Mouse (Mus musculus): ENCODE data around the gene Pygo2. TPM values are rescaled to one million over a fixed set of nuclear protein-coding genes. Genes with fewer than 3 reads are reported as not detected.
A peak's percentile ranks its signal among the peaks of the same experiment; 100 is the strongest.

Pygo2 gene
- polyA plus RNA-seq, 1 experiment from 2014 or later, result 11.0 TPM

DNA sequence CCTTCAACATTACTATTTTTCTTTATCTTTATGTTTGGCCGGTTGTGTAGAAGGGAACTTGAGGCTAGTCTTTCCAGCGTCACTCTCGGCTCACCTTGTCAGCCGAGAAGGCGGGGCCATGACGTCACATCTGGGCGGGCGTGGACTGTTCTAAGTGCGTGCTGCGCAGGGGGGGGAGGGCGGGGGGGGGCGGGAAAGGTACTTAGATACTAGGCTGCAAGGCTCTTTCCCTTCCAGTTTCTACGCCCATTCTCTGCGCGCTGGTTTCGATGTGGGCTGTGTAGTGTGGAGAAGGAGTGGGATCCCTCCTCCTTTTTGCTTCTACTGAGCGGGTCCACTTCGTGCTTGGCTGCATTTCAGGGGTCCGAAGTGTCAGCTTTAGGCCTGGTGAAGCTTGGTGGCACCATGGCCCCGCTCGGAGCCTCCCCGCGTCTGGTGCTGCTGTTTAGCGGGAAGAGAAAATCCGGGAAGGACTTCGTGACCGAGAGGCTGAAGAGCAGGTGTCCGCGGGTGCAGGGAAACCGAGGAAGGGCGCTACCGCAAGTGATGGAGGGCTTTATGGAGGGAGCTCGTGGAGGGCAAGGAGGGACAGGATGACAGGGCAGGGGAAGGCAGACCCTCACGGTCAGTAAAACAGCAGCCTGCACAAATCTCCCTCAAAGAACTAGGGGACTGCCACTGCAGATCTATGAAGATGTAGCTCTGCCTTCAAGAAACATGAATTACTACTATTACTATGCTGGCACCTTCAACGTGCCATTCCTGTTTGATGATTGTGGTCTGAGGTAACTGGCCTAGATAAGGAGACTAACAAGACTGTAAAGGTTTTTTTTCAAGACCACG is 29.2 kb downstream of the Pygo2 start:
- Histone ChIP-seq H3K27me3 (no peaks in the 10 kb centered on the region), H3K9me3 (replicated peaks) (no peaks in the 10 kb centered on the region), H3K36me3 (no peaks in the 10 kb centered on the region), H3K4me2 (peak overlapping the region; percentile 90), H3K9ac (peak overlapping the region; percentile 82), H3K4me1 (replicated peaks) (peaks cover 38% of the 10 kb centered on the region), H3K4me3 (replicated peaks) (peak overlapping the region; percentile 71), H3K27ac (peak overlapping the region; percentile 85)
- under 1% methylated on average over 35 of the region's 36 CpGs for WGBS (ENCODE audit: insufficient replicate concordance)
- ATAC-seq (ENCODE audit: low read depth), result peak; percentile 86
- DNase-seq, result peak; percentile 86

DNA sequence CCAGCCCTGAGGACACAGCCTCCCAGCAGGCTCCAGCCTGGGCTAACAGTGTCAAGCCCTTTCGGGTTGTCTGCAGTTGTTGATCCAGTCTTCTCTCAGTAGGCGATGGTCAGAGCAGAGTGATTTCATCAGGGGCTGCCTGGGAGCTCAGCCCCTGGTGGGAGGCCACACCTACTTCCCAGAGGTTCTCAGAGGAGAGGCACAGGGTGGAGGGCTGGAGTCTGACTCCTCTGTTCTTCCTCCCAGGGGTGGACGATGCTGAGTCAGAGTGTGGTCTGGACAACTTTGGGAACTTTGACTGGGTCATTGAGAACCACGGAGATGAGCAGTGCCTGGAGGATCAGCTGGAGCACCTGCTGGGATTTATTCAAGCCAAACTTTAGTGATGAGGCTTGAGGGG is 38.3 kb downstream of the Pygo2 start:
- H3K9me3 ChIP-seq (replicated peaks), result no peaks in the 10 kb centered on the region
- WGBS (ENCODE audit: insufficient replicate concordance), result 38% methylated on average over 4 of the region's 4 CpGs

DNA sequence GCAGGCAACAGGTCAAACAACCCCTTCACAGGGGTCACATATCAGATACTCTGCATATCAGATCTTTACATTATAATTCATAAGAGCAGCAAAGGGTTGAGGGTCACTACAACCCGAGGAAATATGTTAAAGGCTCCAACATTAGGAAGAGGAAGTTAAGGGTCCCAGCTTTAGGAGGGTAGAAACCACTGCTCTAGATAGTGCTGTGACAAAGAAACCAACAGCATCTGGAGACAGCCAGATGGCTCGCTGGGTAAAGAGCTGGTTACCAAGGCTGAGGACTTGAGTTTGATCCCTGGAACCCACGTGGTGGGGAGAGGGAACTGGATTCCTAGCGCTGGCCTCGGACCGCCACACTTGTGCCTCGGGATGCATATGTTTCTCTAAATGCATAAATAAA is 42.3 kb downstream of the Pygo2 start:
- H3K4me3 ChIP-seq (replicated peaks), result no peak overlapping the region
- ATAC-seq (ENCODE audit: low read depth) (no peak), DNase-seq (no peak)
- H3K36me3 ChIP-seq, result peaks cover 20% of the 10 kb centered on the region; the same call in 1 of the 2 replicates
- H3K4me2 ChIP-seq, result no peak overlapping the region
- H3K27me3 ChIP-seq, result no peaks in the 10 kb centered on the region
- 40% methylated on average over 7 of the region's 7 CpGs for WGBS (ENCODE audit: insufficient replicate concordance)
- no peak overlapping the region for H3K27ac ChIP-seq
- no peak overlapping the region for H3K9ac ChIP-seq
- 0 out of 2 replicates have a peak, but pooled peaks cover 3% of the 10 kb centered on the region for H3K4me1 ChIP-seq (replicated peaks)
- no peaks in the 10 kb centered on the region for H3K9me3 ChIP-seq (replicated peaks)

More for the DNA sequence above, 38.3 kb downstream of the Pygo2 start:
- Histone ChIP-seq H3K27ac (no peak overlapping the region), H3K4me1 (replicated peaks) (no peaks in the 10 kb centered on the region), H3K36me3 (peaks cover 26% of the 10 kb centered on the region; the same call in 1 of the 2 replicates), H3K9ac (no peak overlapping the region), H3K4me2 (no peak overlapping the region), H3K4me3 (replicated peaks) (no peak overlapping the region), H3K27me3 (no peaks in the 10 kb centered on the region)
- DNase-seq, result no peak
- no peak; the same call in 1 of the 2 replicates for ATAC-seq (ENCODE audit: low read depth)

DNA sequence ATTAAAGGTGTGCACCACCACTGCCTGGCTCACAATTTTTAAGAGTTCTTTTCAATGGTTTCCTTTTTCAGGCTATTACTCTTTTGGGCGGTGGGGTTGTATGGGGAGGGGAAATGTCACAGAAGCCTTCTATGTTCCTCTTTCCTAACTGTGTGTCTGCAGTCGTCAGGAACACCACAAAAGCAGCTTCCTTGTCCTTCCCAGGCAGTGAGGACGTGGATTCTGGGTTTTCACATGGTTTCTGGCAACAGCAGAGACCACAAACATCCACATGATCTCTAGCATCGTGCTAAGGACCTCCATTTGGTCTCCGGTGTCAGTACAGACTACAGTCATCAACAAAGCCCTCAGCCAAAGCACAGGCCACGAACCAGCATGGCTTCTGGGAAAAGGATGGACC is 43.8 kb downstream of the Pygo2 start:
- Histone ChIP-seq H3K9ac (no peak overlapping the region), H3K4me2 (no peak overlapping the region), H3K9me3 (replicated peaks) (no peaks in the 10 kb centered on the region), H3K4me3 (replicated peaks) (no peak overlapping the region), H3K36me3 (0 out of 2 replicates have a peak, but pooled peaks cover 7% of the 10 kb centered on the region), H3K27ac (no peak overlapping the region), H3K27me3 (no peaks in the 10 kb centered on the region), H3K4me1 (replicated peaks) (0 out of 2 replicates have a peak, but pooled peaks cover 3% of the 10 kb centered on the region)
- ATAC-seq (ENCODE audit: low read depth), result no peak
- DNase-seq, result no peak
- WGBS (ENCODE audit: insufficient replicate concordance), result 34% methylated on average over 6 of the region's 6 CpGs

DNA sequence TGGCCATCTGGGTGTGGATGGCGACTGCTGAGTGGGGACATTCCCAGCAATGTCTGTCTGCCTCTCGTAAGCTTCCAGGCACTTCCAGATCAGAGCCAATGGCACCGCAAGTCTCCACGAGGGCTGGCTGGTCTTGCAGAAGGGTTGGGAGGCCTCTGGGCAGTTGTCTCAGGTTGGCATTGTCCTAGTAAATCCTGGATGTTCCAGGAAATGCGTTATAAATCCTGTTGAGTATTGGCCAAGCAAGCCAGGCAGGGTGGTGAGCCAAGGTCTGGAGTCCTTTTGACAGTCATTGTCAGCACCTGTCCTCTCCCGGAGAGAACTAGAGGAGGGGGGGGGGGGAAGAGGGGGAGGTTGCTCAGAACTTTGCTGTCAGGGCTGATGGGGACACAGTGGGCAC is 49.0 kb downstream of the Pygo2 start:
- H3K27me3 ChIP-seq, result no peaks in the 10 kb centered on the region
- 0 out of 2 replicates have a peak, but pooled peaks cover 3% of the 10 kb centered on the region for H3K4me1 ChIP-seq (replicated peaks)
- H3K4me2 ChIP-seq, result no peak overlapping the region
- WGBS (ENCODE audit: insufficient replicate concordance), result 65% methylated on average over 6 of the region's 6 CpGs
- no peak for DNase-seq
- no peaks in the 10 kb centered on the region for H3K36me3 ChIP-seq
- no peak for ATAC-seq (ENCODE audit: low read depth)
- H3K9me3 ChIP-seq (replicated peaks), result no peaks in the 10 kb centered on the region
- H3K4me3 ChIP-seq (replicated peaks), result no peak overlapping the region
- no peak overlapping the region for H3K9ac ChIP-seq
- H3K27ac ChIP-seq, result no peak overlapping the region

DNA sequence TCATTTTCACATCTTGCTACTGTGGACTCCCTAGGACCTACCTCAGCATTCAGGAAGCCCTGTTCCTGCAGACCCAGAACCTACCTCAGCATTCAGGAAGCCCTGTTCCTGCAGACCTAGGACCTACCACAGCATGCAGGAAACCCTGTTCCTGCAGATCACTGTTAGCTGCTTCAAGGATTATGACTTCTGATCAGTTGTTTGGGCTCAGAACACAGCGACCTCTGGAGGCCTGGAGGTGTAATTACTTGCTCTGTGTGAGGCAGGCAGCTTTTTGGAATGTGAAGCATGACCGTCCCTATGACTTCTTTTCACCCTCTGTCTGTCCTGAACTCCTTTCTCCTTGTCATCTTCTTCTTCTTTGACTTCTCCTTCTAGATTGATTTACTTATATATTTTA is 51.5 kb downstream of the Pygo2 start:
- DNase-seq (peak; percentile 26), ATAC-seq (ENCODE audit: low read depth) (no peak)
- Histone ChIP-seq H3K27ac (no peak overlapping the region), H3K27me3 (peaks cover 9% of the 10 kb centered on the region; the same call in 1 of the 2 replicates), H3K36me3 (no peaks in the 10 kb centered on the region), H3K4me3 (replicated peaks) (no peak overlapping the region), H3K4me2 (no peak overlapping the region), H3K9ac (no peak overlapping the region), H3K9me3 (replicated peaks) (no peaks in the 10 kb centered on the region), H3K4me1 (replicated peaks) (no peaks in the 10 kb centered on the region)
- 36% methylated on average over 2 of the region's 2 CpGs for WGBS (ENCODE audit: insufficient replicate concordance)

DNA sequence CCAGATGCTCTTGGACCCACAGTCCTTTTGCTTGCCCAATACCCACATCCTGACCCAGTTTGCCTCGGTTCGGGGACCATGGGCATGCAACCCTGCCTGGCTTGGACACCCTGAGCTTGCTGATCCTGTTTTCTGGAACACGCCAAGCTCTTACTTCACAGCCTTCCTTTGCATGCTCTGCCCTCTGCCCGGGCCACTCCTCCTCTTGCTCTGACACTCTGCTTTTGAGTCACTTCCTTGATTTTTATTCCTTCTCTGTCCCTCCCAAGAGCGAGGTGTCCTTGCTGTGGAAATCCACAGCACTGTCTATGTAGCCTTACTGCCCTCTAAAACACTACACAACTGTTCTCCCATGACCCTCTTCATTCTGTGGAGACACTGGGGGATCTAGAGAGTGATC is 52.2 kb downstream of the Pygo2 start:
- H3K27ac ChIP-seq, result no peak overlapping the region
- H3K4me3 ChIP-seq (replicated peaks), result no peak overlapping the region
- no peaks in the 10 kb centered on the region for H3K36me3 ChIP-seq
- no peak overlapping the region for H3K4me2 ChIP-seq
- peaks cover 13% of the 10 kb centered on the region for H3K27me3 ChIP-seq
- 63% methylated on average over 5 of the region's 5 CpGs for WGBS (ENCODE audit: insufficient replicate concordance)
- H3K9ac ChIP-seq, result no peak overlapping the region
- DNase-seq, result no peak
- no peak for ATAC-seq (ENCODE audit: low read depth)
- no peaks in the 10 kb centered on the region for H3K9me3 ChIP-seq (replicated peaks)
- no peaks in the 10 kb centered on the region for H3K4me1 ChIP-seq (replicated peaks)

Other genes with a start within 250 kb of the Pygo2 start
- gene Fam189b, start 247.1 kb upstream of the Pygo2 start, polyA plus RNA-seq (2015; fragmentation: Nextera tagmentation; extraction: Ambion mirVana), result 2.8 and 3.9 TPM in 2 replicates
- 21.7 and 23.7 TPM in 2 replicates for gene Gba, start 227.3 kb upstream of the Pygo2 start, polyA plus RNA-seq (2015; fragmentation: Nextera tagmentation; extraction: Ambion mirVana)
- 1.0 and 1.5 TPM in 2 replicates for gene Thbs3, start 215.0 kb upstream of the Pygo2 start, polyA plus RNA-seq (2015; fragmentation: Nextera tagmentation; extraction: Ambion mirVana)
- gene Mtx1, start 203.1 kb upstream of the Pygo2 start, polyA plus RNA-seq (2015; fragmentation: Nextera tagmentation; extraction: Ambion mirVana), result 152 and 155 TPM in 2 replicates
- gene Muc1, start 201.2 kb upstream of the Pygo2 start, polyA plus RNA-seq (2015; fragmentation: Nextera tagmentation; extraction: Ambion mirVana), result 0.14 and 0.51 TPM in 2 replicates
- 152 and 155 TPM in 2 replicates for gene Krtcap2, start 184.2 kb upstream of the Pygo2 start, polyA plus RNA-seq (2015; fragmentation: Nextera tagmentation; extraction: Ambion mirVana)
- 0.14 and 0.23 TPM in 2 replicates for gene Trim46, start 183.9 kb upstream of the Pygo2 start, polyA plus RNA-seq (2015; fragmentation: Nextera tagmentation; extraction: Ambion mirVana)
- 57.2 and 64.5 TPM in 2 replicates for gene Dpm3, start 170.9 kb upstream of the Pygo2 start, polyA plus RNA-seq (2015; fragmentation: Nextera tagmentation; extraction: Ambion mirVana)
- gene Slc50a1, start 159.6 kb upstream of the Pygo2 start, polyA plus RNA-seq (2015; fragmentation: Nextera tagmentation; extraction: Ambion mirVana), result 17.4 and 18.0 TPM in 2 replicates
- 4.3 and 4.6 TPM in 2 replicates for gene Efna1, start 149.1 kb upstream of the Pygo2 start, polyA plus RNA-seq (2015; fragmentation: Nextera tagmentation; extraction: Ambion mirVana)
- gene Efna3, start 107.2 kb upstream of the Pygo2 start, polyA plus RNA-seq (2015; fragmentation: Nextera tagmentation; extraction: Ambion mirVana), result 0.32 and 0.41 TPM in 2 replicates
- gene Efna4, start 92.2 kb upstream of the Pygo2 start, polyA plus RNA-seq (2015; fragmentation: Nextera tagmentation; extraction: Ambion mirVana), result 1.0 and 1.2 TPM in 2 replicates
- 9.5 and 9.6 TPM in 2 replicates for gene Adam15, start 80.2 kb upstream of the Pygo2 start, polyA plus RNA-seq (2015; fragmentation: Nextera tagmentation; extraction: Ambion mirVana)
- 0.07 and 0.08 TPM in 2 replicates for gene Dcst2, start 68.2 kb upstream of the Pygo2 start, polyA plus RNA-seq (2015; fragmentation: Nextera tagmentation; extraction: Ambion mirVana)
- gene Dcst1, start 65.0 kb upstream of the Pygo2 start, polyA plus RNA-seq (2015; fragmentation: Nextera tagmentation; extraction: Ambion mirVana), result not detected in 2 replicates
- gene Zbtb7b, start 35.4 kb upstream of the Pygo2 start, polyA plus RNA-seq (2015; fragmentation: Nextera tagmentation; extraction: Ambion mirVana), result 0.97 and 1.8 TPM in 2 replicates
- not detected in 2 replicates for gene Lenep, start 27.4 kb upstream of the Pygo2 start, polyA plus RNA-seq (2015; fragmentation: Nextera tagmentation; extraction: Ambion mirVana)
- gene Flad1, start 18.3 kb upstream of the Pygo2 start, polyA plus RNA-seq (2015; fragmentation: Nextera tagmentation; extraction: Ambion mirVana), result 18.0 and 18.7 TPM in 2 replicates
- gene Cks1b, start 11.8 kb upstream of the Pygo2 start, polyA plus RNA-seq (2015; fragmentation: Nextera tagmentation; extraction: Ambion mirVana), result 282 and 301 TPM in 2 replicates
- 42.3 and 51.4 TPM in 2 replicates for gene Shc1, start 11.8 kb upstream of the Pygo2 start, polyA plus RNA-seq (2015; fragmentation: Nextera tagmentation; extraction: Ambion mirVana)
- gene Pbxip1, start 6.5 kb downstream of the Pygo2 start, polyA plus RNA-seq (2015; fragmentation: Nextera tagmentation; extraction: Ambion mirVana), result 6.0 and 6.8 TPM in 2 replicates
- gene Pmvk, start 24.3 kb downstream of the Pygo2 start, polyA plus RNA-seq (2015; fragmentation: Nextera tagmentation; extraction: Ambion mirVana), result 39.5 and 40.4 TPM in 2 replicates
- 0.03 and 0.05 TPM in 2 replicates for gene Kcnn3, start 90.0 kb downstream of the Pygo2 start, polyA plus RNA-seq (2015; fragmentation: Nextera tagmentation; extraction: Ambion mirVana)

All from liver, embryonic 13.5 days (tissue).